Mouse (Mus musculus) hindbrain, embryonic 15.5 days (tissue): ENCODE data around the gene Traf2. TPM values are rescaled to one million over a fixed set of nuclear protein-coding genes. Genes with fewer than 3 reads are reported as not detected.

Experiments used
- ATAC-seq: fragments of 200-750 bp; cut with Nextera tagmentation; 2 replicates; pipeline ENCODE4 v1.8.0; 2017; ENCODE audit warnings: low read depth, moderate number of reproducible peaks, moderate TSS enrichment; ENCODE audit not compliant: low FRiP score
- H3K27ac ChIP-seq: fragments of 300-500 bp; sonication (generic); replicated peaks from 2 replicates; pipeline ENCODE4 v1.5.1; 2015; ENCODE audit warnings: mild to moderate bottlenecking, inconsistent platforms
- H3K27me3 ChIP-seq: fragments of 300-500 bp; sonication (generic); 2 replicates; pipeline ENCODE4 v1.6.1; 2015; ENCODE audit warnings: control low read depth, inconsistent platforms
- H3K36me3 ChIP-seq: fragments of 300-500 bp; sonication (generic); 2 replicates; pipeline ENCODE4 v1.6.1; 2015; ENCODE audit warnings: control low read depth, inconsistent platforms
- H3K4me1 ChIP-seq: fragments of 300-500 bp; sonication (generic); replicated peaks from 2 replicates; pipeline ENCODE4 v1.6.1; 2015; ENCODE audit warnings: control low read depth, inconsistent platforms
- H3K4me2 ChIP-seq: fragments of 300-500 bp; sonication (generic); 2 replicates; pipeline ENCODE4 v1.6.1; 2015; ENCODE audit warnings: moderate library complexity, mild to moderate bottlenecking, inconsistent platforms
- H3K4me3 ChIP-seq: fragments of 300-500 bp; sonication (generic); 2 replicates; pipeline ENCODE4 v1.5.1; 2015; ENCODE audit warnings: mild to moderate bottlenecking, inconsistent platforms
- H3K9ac ChIP-seq: fragments of 300-500 bp; sonication (generic); 2 replicates; pipeline ENCODE4 v1.6.1; 2015; ENCODE audit warnings: inconsistent platforms
- H3K9me3 ChIP-seq: fragments of 300-500 bp; sonication (generic); 2 replicates; pipeline ENCODE4 v1.6.1; 2016; ENCODE audit warnings: control low read depth, inconsistent platforms
- WGBS: fragments of 180-500 bp; shearing (Covaris S2); methylation state at CpG from one replicate; pipeline ENCODE4 v1.1.7; 2015; 5-methylcytosine and 5-hydroxymethylcytosine counted together
- polyA plus RNA-seq: library from polyadenylated mRNA; unstranded; fragments of >200 nt; fragmentation: Nextera tagmentation; extraction: Ambion mirVana; gene quantifications from 2 replicates; pipeline ENCODE4 v1.2.1, GENCODE M21; 2015

Traf2 gene
- polyA plus RNA-seq, 1 experiment from 2014 or later = 16.5 TPM

DNA sequence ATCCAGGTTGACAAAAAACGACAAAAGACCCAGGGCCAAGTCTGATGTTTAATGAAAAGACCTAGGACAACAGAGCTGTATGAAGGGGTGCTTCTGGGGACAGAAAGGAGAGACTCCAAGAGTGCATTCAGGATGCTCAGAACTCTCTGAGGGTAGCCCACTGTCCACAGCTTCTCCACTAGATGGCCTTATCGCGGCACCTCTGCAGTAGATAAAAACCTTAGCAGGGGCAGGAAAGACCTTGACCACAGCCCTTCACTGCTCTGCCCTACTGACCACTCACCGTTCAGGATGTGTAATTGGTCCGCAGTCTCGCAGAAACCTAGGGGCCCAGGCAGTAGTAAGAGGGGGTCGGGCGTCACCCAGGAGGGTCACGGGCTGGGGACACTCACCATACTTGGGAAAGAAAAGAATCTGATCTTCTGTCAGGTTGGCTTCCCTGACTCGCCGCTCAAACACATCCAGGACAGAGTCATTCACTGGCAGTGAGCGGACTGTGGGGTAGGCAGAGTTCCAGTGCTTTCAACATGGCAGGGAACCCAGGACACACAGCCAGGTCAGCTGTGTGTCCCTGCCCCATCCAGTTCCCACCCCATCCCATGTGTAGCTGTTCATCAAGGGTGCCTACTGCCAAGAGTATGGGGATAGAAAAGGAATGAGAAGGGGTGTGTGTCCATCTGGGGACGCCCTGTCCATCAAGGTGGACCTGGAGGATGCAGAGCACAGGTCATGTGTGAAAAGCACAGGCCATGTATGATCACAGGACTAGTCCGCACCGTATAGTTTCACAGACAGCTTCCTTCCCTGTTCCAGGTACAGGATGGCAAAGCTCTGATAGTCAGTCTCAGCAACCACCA is 47.9 kb downstream of the Traf2 start:
- no peak overlapping the region for H3K27ac ChIP-seq
- no peak for ATAC-seq
- H3K9ac ChIP-seq = no peak overlapping the region
- 74% methylated on average over 15 of the region's 15 CpGs for WGBS
- H3K4me2 ChIP-seq = no peak overlapping the region
- no peaks in the 10 kb centered on the region for H3K9me3 ChIP-seq
- H3K36me3 ChIP-seq = peaks cover 3% of the 10 kb centered on the region; the same call in 1 of the 2 replicates
- H3K27me3 ChIP-seq = no peaks in the 10 kb centered on the region
- H3K4me1 ChIP-seq = peaks cover 20% of the 10 kb centered on the region
- no peak overlapping the region for H3K4me3 ChIP-seq

DNA sequence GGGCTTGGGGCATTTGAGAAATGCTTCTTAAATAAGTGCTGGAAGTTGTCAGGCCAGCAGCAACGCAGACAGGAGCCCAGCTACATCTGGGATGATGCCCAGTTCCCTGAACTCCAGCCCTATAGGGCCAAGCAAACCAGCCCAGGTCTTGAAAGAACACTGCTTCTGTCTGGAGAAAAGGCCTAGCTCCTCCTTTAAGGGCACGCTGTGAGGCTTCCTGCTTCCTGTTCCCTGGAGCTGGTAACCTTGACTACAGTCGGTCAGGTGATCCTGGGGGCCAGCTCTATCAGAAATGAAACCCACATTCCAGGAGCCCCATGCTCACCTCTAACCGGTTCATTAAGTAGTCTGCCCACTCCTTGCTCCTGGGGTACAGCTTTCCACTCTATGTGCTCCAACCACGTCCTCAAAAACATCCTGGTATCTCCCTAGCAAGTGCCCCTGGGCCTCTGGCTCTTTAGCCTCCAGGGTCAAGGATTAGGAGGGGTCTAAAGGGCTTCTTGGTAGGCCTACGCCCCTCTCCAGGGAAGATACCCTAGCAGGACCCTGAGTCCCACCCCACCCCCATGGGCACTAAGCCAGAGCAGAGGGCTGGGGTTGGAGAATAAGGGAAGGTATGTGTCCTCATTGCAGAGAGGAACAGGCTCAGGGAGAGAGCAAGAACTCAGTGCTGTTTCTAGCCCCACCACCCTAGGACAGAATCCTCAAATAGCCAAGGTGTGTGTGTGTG is 48.7 kb downstream of the Traf2 start:
- Histone ChIP-seq H3K9me3 (no peaks in the 10 kb centered on the region), H3K4me1 (peaks cover 20% of the 10 kb centered on the region), H3K27me3 (no peaks in the 10 kb centered on the region), H3K9ac (no peak overlapping the region), H3K36me3 (0 out of 2 replicates have a peak, but pooled peaks cover 2% of the 10 kb centered on the region), H3K4me3 (no peak overlapping the region), H3K27ac (0 out of 2 replicates have a peak overlapping the region, but pooled peaks have one; percentile 20), H3K4me2 (no peak overlapping the region)
- no peak for ATAC-seq
- WGBS = 70% methylated on average over 6 of the region's 6 CpGs

DNA sequence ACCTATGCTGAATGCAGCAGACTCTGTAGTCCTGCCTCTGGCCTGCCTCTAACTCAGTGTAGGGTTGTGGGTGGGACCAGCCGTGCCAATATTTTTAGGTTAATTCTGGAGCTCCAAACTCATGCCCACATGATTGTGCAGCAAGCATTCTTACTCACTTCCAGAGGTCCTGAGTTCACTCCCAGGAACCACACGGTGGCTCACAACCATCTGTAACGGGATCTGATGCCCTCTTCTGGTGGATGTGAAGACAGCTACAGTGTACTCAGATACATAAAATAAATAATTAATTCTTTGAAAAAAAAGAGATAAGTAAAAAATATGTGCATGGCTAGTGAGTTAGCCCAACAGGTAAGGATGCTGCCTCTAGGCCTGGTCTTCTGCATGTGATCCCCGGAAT is 50.3 kb downstream of the Traf2 start:
- no peak for ATAC-seq
- H3K9ac ChIP-seq = no peak overlapping the region
- no peaks in the 10 kb centered on the region for H3K27me3 ChIP-seq
- H3K9me3 ChIP-seq = no peaks in the 10 kb centered on the region
- H3K4me2 ChIP-seq = no peak overlapping the region
- no peak overlapping the region for H3K27ac ChIP-seq
- peaks cover 10% of the 10 kb centered on the region for H3K4me1 ChIP-seq
- 44% methylated on average over 4 of the region's 4 CpGs for WGBS
- no peaks in the 10 kb centered on the region for H3K36me3 ChIP-seq
- no peak overlapping the region for H3K4me3 ChIP-seq

DNA sequence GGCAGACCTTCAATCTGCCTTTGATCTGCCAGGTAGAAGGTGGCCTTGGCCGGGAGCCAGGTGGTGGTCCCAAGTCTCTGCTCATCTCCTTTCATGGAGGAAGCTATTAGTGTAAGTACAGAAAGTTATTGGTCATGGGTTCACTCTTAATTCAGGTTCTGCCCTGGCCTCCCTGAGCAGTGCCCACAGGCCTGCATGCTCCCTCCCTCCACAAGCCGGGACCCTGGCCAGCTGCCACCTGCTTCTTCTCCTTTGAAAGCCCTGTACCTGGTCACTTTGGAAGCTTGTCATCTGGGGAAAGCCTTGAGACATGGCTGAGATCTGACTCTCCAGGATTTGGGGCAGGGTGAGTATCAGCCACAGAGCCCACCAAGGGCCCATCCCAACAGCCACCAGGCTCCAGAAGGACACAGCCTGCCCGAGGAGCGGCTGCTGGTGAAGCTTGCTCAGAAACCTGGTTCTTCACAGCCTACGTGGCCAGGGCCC is 53.2 kb downstream of the Traf2 start, which contains the start of gene Lcn12:
Gene Lcn12, minus strand, starts transcription at position 436 of the 486 bp plus-strand sequence.
- ATAC-seq = no peak
- WGBS = 79% methylated on average over 5 of the region's 5 CpGs
- Histone ChIP-seq H3K4me2 (no peak within 1 kb of the TSS), H3K36me3 (no peaks in the 10 kb centered on the region), H3K9ac (no peak within 1 kb of the TSS), H3K4me3 (no peak within 1 kb of the TSS), H3K4me1 (no peaks in the 10 kb centered on the region), H3K27me3 (no peaks in the 10 kb centered on the region), H3K9me3 (no peaks in the 10 kb centered on the region), H3K27ac (no peak within 1 kb of the TSS)

DNA sequence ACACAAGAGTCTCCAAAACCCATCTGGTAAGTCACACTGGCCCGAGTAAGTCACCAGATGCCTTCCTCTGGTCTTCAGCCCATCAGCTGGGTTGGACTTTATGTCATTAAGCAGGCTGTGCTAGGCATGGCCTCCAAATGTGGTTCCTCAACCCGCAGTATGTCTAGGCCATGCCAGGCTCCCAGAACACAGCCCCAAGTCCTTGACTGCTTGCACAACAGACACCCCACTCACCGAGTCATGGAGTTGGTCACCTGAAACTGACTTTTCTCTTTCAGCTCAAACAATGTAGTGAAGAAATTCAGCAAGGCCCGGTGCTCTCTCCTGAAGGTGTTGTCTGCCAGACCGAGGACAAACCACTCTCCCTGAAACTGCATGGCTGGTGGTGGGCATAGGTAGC is 53.8 kb downstream of the Traf2 start:
- no peak for ATAC-seq
- H3K27me3 ChIP-seq = no peaks in the 10 kb centered on the region
- H3K9me3 ChIP-seq = no peaks in the 10 kb centered on the region
- 86% methylated on average over 5 of the region's 5 CpGs for WGBS
- H3K27ac ChIP-seq = no peak overlapping the region
- no peaks in the 10 kb centered on the region for H3K36me3 ChIP-seq
- no peak overlapping the region for H3K9ac ChIP-seq
- H3K4me1 ChIP-seq = no peaks in the 10 kb centered on the region
- no peak overlapping the region for H3K4me2 ChIP-seq
- H3K4me3 ChIP-seq = no peak overlapping the region

DNA sequence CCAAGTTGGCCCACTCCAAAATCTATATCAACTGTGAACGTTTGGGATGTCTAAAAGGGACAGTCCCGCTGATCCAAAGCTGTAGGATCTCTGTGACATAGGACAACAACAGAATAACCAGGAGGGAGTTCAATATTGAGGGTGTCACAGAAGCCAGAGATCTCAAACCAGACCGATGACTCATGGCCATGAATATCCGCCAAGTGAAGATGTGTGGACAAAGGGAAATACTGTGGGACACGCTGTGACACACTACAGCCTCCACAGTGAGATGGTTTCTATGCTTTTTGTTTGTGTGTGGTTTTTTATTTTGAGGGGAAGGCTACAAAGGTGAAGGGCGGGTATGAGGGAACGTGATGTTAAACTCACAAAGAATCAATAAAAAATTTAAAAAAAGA is 58.1 kb downstream of the Traf2 start:
- no peak overlapping the region for H3K4me3 ChIP-seq
- no peak for ATAC-seq
- no peak overlapping the region for H3K9ac ChIP-seq
- H3K36me3 ChIP-seq = no peaks in the 10 kb centered on the region
- no peak overlapping the region for H3K27ac ChIP-seq
- no peaks in the 10 kb centered on the region for H3K9me3 ChIP-seq
- no peaks in the 10 kb centered on the region for H3K4me1 ChIP-seq
- no peak overlapping the region for H3K4me2 ChIP-seq
- H3K27me3 ChIP-seq = no peaks in the 10 kb centered on the region
- WGBS = 82% methylated on average over 7 of the region's 7 CpGs

DNA sequence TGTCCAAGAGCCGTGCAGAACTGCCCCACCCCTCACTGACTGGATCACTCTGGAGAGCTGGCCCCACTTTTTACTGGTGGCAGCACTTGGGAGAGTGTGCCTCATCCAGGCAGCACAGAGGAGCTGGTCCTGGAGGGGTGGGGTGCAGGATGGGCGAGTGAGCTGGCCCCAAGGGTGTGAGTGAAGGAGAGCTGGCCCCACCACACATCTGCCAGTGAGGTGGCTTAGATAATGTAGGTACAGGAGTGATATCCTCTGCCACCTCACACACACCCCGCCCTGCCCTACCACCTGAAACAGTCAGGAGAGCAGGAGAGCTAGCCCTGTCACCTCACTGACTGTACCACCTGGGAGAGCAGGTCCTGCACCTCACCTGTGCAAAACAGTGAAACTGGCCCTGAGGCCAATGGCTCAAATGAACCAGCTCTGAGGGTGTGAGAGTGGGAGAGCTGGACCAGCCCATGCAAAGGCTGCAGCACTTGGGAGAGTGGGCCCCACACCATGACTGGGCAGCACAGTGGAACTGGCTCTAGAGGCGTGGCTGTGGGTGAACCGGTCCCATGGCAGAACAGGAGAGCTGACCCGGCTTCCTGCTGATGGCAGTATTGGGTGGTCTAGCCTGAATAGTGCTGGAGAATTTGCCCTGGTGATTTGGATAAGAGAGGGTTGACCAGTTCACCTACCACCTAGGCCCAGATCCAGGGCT is 58.6 kb downstream of the Traf2 start:
- H3K4me3 ChIP-seq = no peak overlapping the region
- H3K27ac ChIP-seq = no peak overlapping the region
- 76% methylated on average over 6 of the region's 6 CpGs for WGBS
- no peaks in the 10 kb centered on the region for H3K36me3 ChIP-seq
- H3K9me3 ChIP-seq = no peaks in the 10 kb centered on the region
- no peak for ATAC-seq
- H3K27me3 ChIP-seq = no peaks in the 10 kb centered on the region
- no peak overlapping the region for H3K4me2 ChIP-seq
- H3K4me1 ChIP-seq = no peaks in the 10 kb centered on the region
- no peak overlapping the region for H3K9ac ChIP-seq

DNA sequence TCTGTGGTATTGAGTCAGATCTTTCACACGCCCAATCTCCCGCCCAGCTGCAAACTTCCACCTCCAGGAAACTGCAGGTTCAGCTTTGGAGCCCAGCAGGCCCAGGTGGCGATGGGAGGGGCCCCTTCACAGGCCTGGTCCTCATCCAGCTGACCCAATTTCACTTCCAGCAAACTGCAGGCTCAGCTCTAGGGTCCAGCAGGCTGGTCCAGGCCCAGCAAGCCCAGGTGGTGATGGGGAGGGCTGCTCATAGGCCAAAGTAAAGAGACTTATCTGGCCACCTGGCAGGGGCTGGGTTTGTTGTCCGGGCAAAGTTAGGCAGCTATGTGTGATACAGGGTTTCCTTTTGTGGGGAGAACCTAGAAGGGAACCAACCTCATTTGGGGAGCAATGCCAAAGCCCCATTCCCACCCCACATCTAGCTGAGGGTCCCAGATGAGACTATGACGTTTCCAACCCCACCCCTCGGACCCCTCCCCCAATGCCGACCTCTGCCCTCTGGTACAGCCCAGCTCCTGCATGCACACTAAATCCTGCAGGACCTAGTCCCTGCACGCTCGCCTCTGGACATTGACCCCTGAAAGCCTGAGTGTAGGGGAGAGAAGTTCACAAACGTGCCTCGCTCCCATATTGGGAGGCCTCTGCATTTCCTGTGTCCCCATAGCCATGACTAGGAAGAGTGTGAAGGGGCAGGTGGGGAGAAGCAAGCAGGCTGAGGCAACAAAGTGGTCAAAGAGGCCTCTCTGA is 61.7 kb downstream of the Traf2 start:
- H3K4me1 ChIP-seq = no peaks in the 10 kb centered on the region
- no peaks in the 10 kb centered on the region for H3K36me3 ChIP-seq
- H3K9ac ChIP-seq = no peak overlapping the region
- H3K4me3 ChIP-seq = no peak overlapping the region
- H3K9me3 ChIP-seq = no peaks in the 10 kb centered on the region
- H3K4me2 ChIP-seq = no peak overlapping the region
- WGBS = 74% methylated on average over 11 of the region's 11 CpGs
- no peaks in the 10 kb centered on the region for H3K27me3 ChIP-seq
- H3K27ac ChIP-seq = no peak overlapping the region
- ATAC-seq = no peak

DNA sequence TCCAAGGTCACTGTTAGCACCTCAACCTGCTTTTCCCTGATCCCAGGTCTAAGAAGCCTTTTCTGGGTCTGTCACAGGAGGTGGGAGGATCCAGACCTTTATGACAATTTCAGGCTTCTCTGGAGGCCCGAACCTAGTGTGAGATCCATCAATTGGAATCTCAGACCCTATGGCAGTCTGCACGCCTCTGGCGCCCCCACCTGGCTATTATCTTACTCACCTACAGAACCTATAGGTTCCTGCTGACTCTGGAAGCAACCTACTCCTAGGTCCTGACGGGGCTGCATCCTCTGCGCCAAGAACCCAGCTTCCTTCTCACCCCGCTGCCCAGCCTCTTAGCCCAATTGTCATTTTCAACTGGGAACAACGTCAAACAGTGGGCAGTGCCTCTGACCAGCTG is 63.8 kb downstream of the Traf2 start:
- WGBS = 25% methylated on average over 7 of the region's 7 CpGs
- Histone ChIP-seq H3K27me3 (no peaks in the 10 kb centered on the region), H3K9ac (no peak overlapping the region)

DNA sequence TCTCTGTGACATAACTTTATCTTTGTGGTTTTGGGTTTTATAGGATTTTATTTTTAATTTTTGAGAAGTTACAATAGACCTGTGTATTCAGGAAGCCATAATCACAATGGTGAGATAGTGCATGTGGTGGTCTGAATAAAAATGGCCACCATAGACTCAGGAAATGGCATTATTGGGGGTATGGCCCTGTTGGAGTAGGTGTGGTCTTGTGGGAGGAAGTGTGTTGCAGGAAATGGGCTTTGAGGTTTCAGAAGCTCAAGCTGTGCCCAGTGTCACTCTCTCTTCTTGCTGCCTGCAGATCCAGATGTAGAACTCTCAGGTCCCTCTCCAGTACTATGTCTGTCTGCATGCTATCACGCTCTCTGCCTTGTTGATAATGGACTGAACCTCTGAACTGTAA is 66.2 kb downstream of the Traf2 start:
- H3K9ac ChIP-seq = no peak overlapping the region
- 89% methylated on average over 1 of the region's 1 CpGs for WGBS
- no peak overlapping the region for H3K4me3 ChIP-seq
- H3K4me2 ChIP-seq = no peak overlapping the region
- no peak overlapping the region for H3K27ac ChIP-seq
- H3K4me1 ChIP-seq = no peaks in the 10 kb centered on the region
- no peak for ATAC-seq
- H3K27me3 ChIP-seq = no peaks in the 10 kb centered on the region
- no peaks in the 10 kb centered on the region for H3K9me3 ChIP-seq
- no peaks in the 10 kb centered on the region for H3K36me3 ChIP-seq

More for the DNA sequence above, 63.8 kb downstream of the Traf2 start:
- H3K36me3 ChIP-seq = no peaks in the 10 kb centered on the region
- H3K9me3 ChIP-seq = no peaks in the 10 kb centered on the region
- no peaks in the 10 kb centered on the region for H3K4me1 ChIP-seq
- H3K4me3 ChIP-seq = no peak overlapping the region
- H3K4me2 ChIP-seq = no peak overlapping the region
- ATAC-seq = no peak
- no peak overlapping the region for H3K27ac ChIP-seq

DNA sequence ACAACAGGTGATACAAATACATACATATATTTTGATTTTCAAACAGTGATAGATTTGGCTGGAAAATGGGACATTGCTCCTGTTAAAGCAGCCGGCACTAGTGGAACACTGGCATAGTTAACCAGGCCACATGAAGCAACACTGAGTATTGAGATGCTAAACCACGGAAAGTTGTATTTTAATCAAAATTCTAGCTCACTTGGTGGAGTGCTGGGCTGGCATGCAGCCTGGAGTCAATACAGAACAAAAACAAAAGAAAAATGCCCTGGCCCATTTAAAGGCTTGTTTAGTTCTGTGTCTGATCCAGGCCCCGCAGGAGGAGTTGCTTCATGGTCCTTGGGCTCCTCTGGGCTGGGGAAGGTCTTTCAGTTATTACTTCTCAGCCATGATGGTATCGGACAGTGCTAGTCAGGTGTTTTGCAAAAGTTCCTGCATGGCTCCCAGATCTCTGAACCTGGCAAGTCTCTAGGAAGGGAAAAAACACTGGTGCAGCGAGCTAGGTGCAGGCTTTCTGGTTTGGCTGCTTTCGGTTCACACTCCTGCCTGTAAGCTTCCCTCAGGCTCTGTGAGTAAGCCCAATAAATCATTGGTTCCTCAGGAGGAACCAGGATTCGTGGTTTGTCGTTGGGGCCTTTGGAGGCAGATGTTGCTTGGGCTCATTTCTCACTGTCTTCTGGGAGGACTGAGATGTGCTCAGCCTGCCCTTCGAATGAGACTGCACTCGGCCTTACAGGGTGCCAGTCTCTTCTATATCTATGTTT is 67.0 kb downstream of the Traf2 start:
- no peak overlapping the region for H3K4me2 ChIP-seq
- no peak overlapping the region for H3K9ac ChIP-seq
- H3K36me3 ChIP-seq = no peaks in the 10 kb centered on the region
- H3K27me3 ChIP-seq = no peaks in the 10 kb centered on the region
- no peaks in the 10 kb centered on the region for H3K9me3 ChIP-seq
- no peaks in the 10 kb centered on the region for H3K4me1 ChIP-seq
- no peak for ATAC-seq
- 70% methylated on average over 10 of the region's 10 CpGs for whole genome bisulfite sequencing
- no peak overlapping the region for H3K4me3 ChIP-seq
- no peak overlapping the region for H3K27ac ChIP-seq
